Mouse (Mus musculus) erythroblast, embryonic 14.5 days (primary cell): ENCODE measurements around the gene A330070K13Rik.

ENCODE experiments used
- GATA1 ChIP-seq: IDR thresholded peaks from 2 replicates; pipeline ENCODE4 v1.6.1; 2012; ENCODE audit warnings: low read length, inconsistent platforms, mixed read lengths
- TAL1 ChIP-seq: IDR thresholded peaks from 3 replicates; pipeline ENCODE4 v1.6.1; 2012; ENCODE audit warnings: low read length, inconsistent platforms, mixed read lengths

GRCm38 (mm10) chr5:130405201-130405600, 20.8 kb upstream of the A330070K13Rik start:
- TF ChIP-seq GATA1 (no peak), TAL1 (no peak)
